Mouse (Mus musculus) lung, postnatal 0 days (tissue): Measurements from ENCODE around the gene Cmtm4. TPM values are rescaled to one million over a fixed set of nuclear protein-coding genes. Genes with fewer than 3 reads are reported as not detected.

Experiments used
- ATAC-seq: fragments of 200-750 bp; cut with Nextera tagmentation; 2 replicates; pipeline ENCODE4 v1.8.0; 2017; ENCODE audit warnings: moderate library complexity
- DNase-seq: peaks from one replicate; pipeline ENCODE4 v3.0.0-alpha.2; 2016; ENCODE audit warnings: low spot score
- H3K27ac ChIP-seq: fragments of 300-500 bp; sonication (generic); 2 replicates; pipeline ENCODE4 v1.5.1; 2014; ENCODE audit warnings: antibody characterized with exemption, mild to moderate bottlenecking, low read length, mixed read lengths
- H3K27me3 ChIP-seq: fragments of 300-500 bp; sonication (generic); replicated peaks from 2 replicates; pipeline ENCODE4 v1.6.1; 2014; ENCODE audit warnings: low read length, mixed read lengths; ENCODE audit not compliant: insufficient read depth
- H3K36me3 ChIP-seq: fragments of 300-500 bp; sonication (generic); 2 replicates; pipeline ENCODE4 v1.6.1; 2014; ENCODE audit warnings: low read length, mixed read lengths; ENCODE audit not compliant: insufficient read depth
- H3K4me1 ChIP-seq: fragments of 300-500 bp; sonication (generic); 2 replicates; pipeline ENCODE4 v1.6.1; 2014; ENCODE audit warnings: antibody characterized with exemption, low read depth, low read length, mixed read lengths; ENCODE audit not compliant: insufficient read depth
- H3K4me2 ChIP-seq: fragments of 300-500 bp; sonication (generic); replicated peaks from 2 replicates; pipeline ENCODE4 v1.6.1; 2014; ENCODE audit warnings: low read depth, mild to moderate bottlenecking, low read length, moderate library complexity, mixed read lengths
- H3K4me3 ChIP-seq: fragments of 300-500 bp; sonication (generic); 2 replicates; pipeline ENCODE4 v1.5.1; 2014; ENCODE audit warnings: low read depth, low read length
- H3K9ac ChIP-seq: fragments of 300-500 bp; sonication (generic); replicated peaks from 2 replicates; pipeline ENCODE4 v1.6.1; 2014; ENCODE audit warnings: low read depth, mild to moderate bottlenecking
- H3K9me3 ChIP-seq: fragments of 300-500 bp; sonication (generic); 2 replicates; pipeline ENCODE4 v1.6.1; 2016; ENCODE audit warnings: low read length, mixed read lengths
- CTCF ChIP-seq: IDR thresholded peaks from 2 replicates; pipeline ENCODE4 v1.5.1; 2016; ENCODE audit warnings: antibody characterized with exemption, mild to moderate bottlenecking
- EP300 ChIP-seq: IDR thresholded peaks from 2 replicates; pipeline ENCODE4 v1.6.1; 2016; ENCODE audit warnings: antibody characterized with exemption, mild to moderate bottlenecking, control low read depth
- WGBS: fragments of 180-500 bp; shearing (Covaris S2); extraction: QIAGEN DNeasy Blood & Tissue Kit; methylation state at CpG from one replicate; pipeline ENCODE4 v1.1.7; 2014; 5-methylcytosine and 5-hydroxymethylcytosine counted together
- polyA plus RNA-seq: library from polyadenylated mRNA; unstranded; fragments of >200 nt; fragmentation: Nextera tagmentation; extraction: Ambion mirVana; gene quantifications from 2 replicates; pipeline ENCODE4 v1.2.1, GENCODE M21; 2015

Gene Cmtm4
- polyA plus RNA-seq, 1 experiment from 2014 or later: 3.5 TPM

DNA sequence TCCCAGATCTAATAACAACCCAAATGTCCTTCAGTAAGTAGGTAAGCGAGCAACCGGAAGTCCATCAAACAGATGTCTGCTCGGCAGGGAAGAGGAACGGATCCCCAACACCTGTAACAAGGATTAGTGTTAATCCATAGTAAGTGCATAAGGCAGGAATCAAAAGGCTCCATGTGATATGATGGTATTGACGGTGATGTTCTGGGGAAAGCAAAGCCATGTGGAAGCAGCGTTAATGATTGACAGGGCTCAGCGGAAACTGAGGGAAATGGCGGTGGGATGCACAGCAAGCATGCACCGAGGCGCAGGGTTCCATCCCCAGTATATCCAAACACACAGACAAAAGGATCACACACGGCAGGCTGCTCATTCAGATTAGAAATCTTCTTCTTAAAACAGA, 21.3 kb downstream of the Cmtm4 start:
- no peak for ATAC-seq
- Histone ChIP-seq H3K36me3 (no peaks in the 10 kb centered on the region), H3K27me3 (no peaks in the 10 kb centered on the region), H3K4me1 (peaks cover 17% of the 10 kb centered on the region; the same call in 1 of the 2 replicates), H3K9me3 (no peaks in the 10 kb centered on the region), H3K4me3 (no peak overlapping the region), H3K27ac (no peak overlapping the region), H3K9ac (no peak overlapping the region), H3K4me2 (no peak overlapping the region)
- TF ChIP-seq EP300: no peak
- no peak for TF ChIP-seq CTCF
- DNase-seq: no peak
- WGBS: 69% methylated on average over 11 of the region's 11 CpGs

GRCm38 (mm10) chr8:104373779-104374178, 21.8 kb downstream of the Cmtm4 start:
- Histone ChIP-seq H3K9me3 (no peaks in the 10 kb centered on the region), H3K4me2 (no peak overlapping the region), H3K9ac (no peak overlapping the region), H3K27ac (no peak overlapping the region), H3K4me3 (no peak overlapping the region), H3K4me1 (peaks cover 17% of the 10 kb centered on the region; the same call in 1 of the 2 replicates), H3K36me3 (no peaks in the 10 kb centered on the region), H3K27me3 (no peaks in the 10 kb centered on the region)
- TF ChIP-seq CTCF (peak; percentile 55), EP300 (no peak)
- 65% methylated on average over 11 of the region's 11 CpGs for WGBS
- ATAC-seq (peak; percentile 62), DNase-seq (peak; percentile 75)

GRCm38 (mm10) chr8:104371121-104371520, 24.5 kb downstream of the Cmtm4 start:
- Histone ChIP-seq H3K4me2 (no peak overlapping the region), H3K27me3 (no peaks in the 10 kb centered on the region), H3K9ac (no peak overlapping the region), H3K36me3 (no peaks in the 10 kb centered on the region), H3K4me3 (no peak overlapping the region), H3K9me3 (no peaks in the 10 kb centered on the region), H3K27ac (no peak overlapping the region), H3K4me1 (peaks cover 13% of the 10 kb centered on the region; the same call in 1 of the 2 replicates)
- ATAC-seq (no peak), DNase-seq (no peak)
- 90% methylated on average over 6 of the region's 6 CpGs for WGBS
- TF ChIP-seq EP300 (no peak), CTCF (no peak)

- 56% methylated on average over 6 of the region's 6 CpGs for WGBS
- Histone ChIP-seq H3K9ac (no peak overlapping the region), H3K36me3 (no peaks in the 10 kb centered on the region), H3K27ac (no peak overlapping the region), H3K9me3 (no peaks in the 10 kb centered on the region), H3K4me3 (no peak overlapping the region), H3K4me2 (no peak overlapping the region), H3K4me1 (peaks cover 4% of the 10 kb centered on the region; the same call in 1 of the 2 replicates), H3K27me3 (no peaks in the 10 kb centered on the region)
- ATAC-seq: no peak
- TF ChIP-seq CTCF (no peak), EP300 (no peak)
- no peak for DNase-seq
Measured at GRCm38 (mm10) chr8:104370071-104370470, 25.5 kb downstream of the Cmtm4 start.

- Histone ChIP-seq H3K36me3 (no peaks in the 10 kb centered on the region), H3K9me3 (no peaks in the 10 kb centered on the region), H3K9ac (no peak overlapping the region), H3K27me3 (no peaks in the 10 kb centered on the region), H3K4me3 (no peak overlapping the region), H3K27ac (no peak overlapping the region), H3K4me1 (no peaks in the 10 kb centered on the region; the same call in 1 of the 2 replicates), H3K4me2 (no peak overlapping the region)
- WGBS: 62% methylated on average over 12 of the region's 12 CpGs
- ATAC-seq: no peak
- TF ChIP-seq CTCF: no peak
- TF ChIP-seq EP300: no peak
- no peak for DNase-seq
Measured at GRCm38 (mm10) chr8:104369591-104369990, 26.0 kb downstream of the Cmtm4 start.

GRCm38 (mm10) chr8:104367398-104367797, 28.2 kb downstream of the Cmtm4 start:
- Histone ChIP-seq H3K4me3 (no peak overlapping the region), H3K9me3 (no peaks in the 10 kb centered on the region), H3K27me3 (no peaks in the 10 kb centered on the region), H3K9ac (no peak overlapping the region), H3K4me1 (no peaks in the 10 kb centered on the region; the same call in 1 of the 2 replicates), H3K27ac (no peak overlapping the region), H3K36me3 (no peaks in the 10 kb centered on the region), H3K4me2 (no peak overlapping the region)
- TF ChIP-seq EP300 (no peak), CTCF (no peak)
- WGBS: 66% methylated on average over 5 of the region's 5 CpGs
- DNase-seq (no peak), ATAC-seq (no peak)

GRCm38 (mm10) chr8:104365695-104366094, 29.9 kb downstream of the Cmtm4 start:
- H3K4me2 ChIP-seq: no peak overlapping the region
- H3K27me3 ChIP-seq: no peaks in the 10 kb centered on the region
- ATAC-seq (no peak), DNase-seq (no peak)
- H3K4me3 ChIP-seq: no peak overlapping the region
- H3K36me3 ChIP-seq: no peaks in the 10 kb centered on the region
- no peak for TF ChIP-seq EP300
- no peak for TF ChIP-seq CTCF
- no peak overlapping the region for H3K27ac ChIP-seq
- H3K9ac ChIP-seq: no peak overlapping the region
- no peaks in the 10 kb centered on the region; the same call in 1 of the 2 replicates for H3K4me1 ChIP-seq
- H3K9me3 ChIP-seq: no peaks in the 10 kb centered on the region
- WGBS: 88% methylated on average over 9 of the region's 9 CpGs
